8 mouse cellular contexts compared by ENCODE assay signal in the genomic region with DNA sequence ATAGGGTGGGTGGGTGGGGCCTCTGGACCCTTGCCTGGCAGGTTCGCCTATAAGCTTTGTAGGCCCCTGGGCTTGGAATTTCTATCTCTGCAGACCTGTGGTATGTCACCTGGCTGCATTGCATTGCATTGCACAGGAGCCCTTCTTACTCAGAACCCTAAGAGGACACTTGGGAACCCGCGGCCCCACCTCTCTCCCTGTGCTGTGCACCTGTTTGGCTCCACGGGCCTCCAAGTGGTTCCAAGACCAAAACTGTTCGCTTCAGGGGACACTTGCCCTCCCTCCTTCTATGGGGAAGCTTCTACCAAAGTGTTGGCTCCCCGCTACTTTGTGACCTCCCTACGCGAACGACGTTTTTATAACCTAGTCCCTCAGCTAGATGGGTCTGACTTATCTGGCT. TPM values are rescaled to one million over a fixed set of nuclear protein-coding genes. Genes with fewer than 3 reads are reported as not detected.
DNase-seq lines count a peak whose midpoint lies in the region; ATAC-seq and TF ChIP-seq lines count a peak whose summit lies in the region.
"Had no signal": no experiment of that assay in that cellular context is flagged by ENCODE, and none has a peak within 500 bp of the region (broad histone marks: within the 10 kb centered on the region; RNA-seq: fewer than 3 reads in every experiment).

No protein-coding gene starts in this region.

- no peaks in the 10 kb centered on the region for H3K9me3 ChIP-seq in forebrain, embryonic 15.5 days
- no peaks in the 10 kb centered on the region for H3K9me3 ChIP-seq in limb, embryonic 14.5 days (ENCODE audit: control insufficient read depth, low read length)
- no peaks in the 10 kb centered on the region for H3K9me3 ChIP-seq in midbrain, embryonic 15.5 days

- no peak for TF ChIP-seq POLR2A in limb, embryonic 14.5 days (IDR thresholded peaks at IDR 0.05; ENCODE audit: borderline replicate concordance, extremely low read depth, insufficient read depth, insufficient read length)

- H3K4me1 ChIP-seq in forebrain, embryonic 15.5 days: peaks cover 47% of the 10 kb centered on the region
- H3K4me1 ChIP-seq in limb, embryonic 14.5 days (ENCODE audit: control insufficient read depth, insufficient read depth, low read length): peaks cover 35% of the 10 kb centered on the region
- peaks cover 55% of the 10 kb centered on the region for H3K4me1 ChIP-seq in midbrain, embryonic 15.5 days

- peaks cover 5% of the 10 kb centered on the region; the same call in 1 of the 2 replicates for H3K27me3 ChIP-seq in forebrain, embryonic 15.5 days
- H3K27me3 ChIP-seq in limb, embryonic 14.5 days (ENCODE audit: control insufficient read depth, insufficient read depth, low read length): no peaks in the 10 kb centered on the region
- no peaks in the 10 kb centered on the region for H3K27me3 ChIP-seq in midbrain, embryonic 15.5 days (replicated peaks)

- peak overlapping the region; percentile 75 for H3K4me2 ChIP-seq in forebrain, embryonic 15.5 days (replicated peaks)
- H3K4me2 ChIP-seq in limb, embryonic 14.5 days (replicated peaks; ENCODE audit: low read depth, low read length, severe bottlenecking): peak overlapping the region; percentile 86
- H3K4me2 ChIP-seq in midbrain, embryonic 15.5 days: peak overlapping the region; percentile 76

- DNase-seq in right cerebral cortex, postnatal 10 days (ENCODE audit: low spot score in 2 of 2): peak; percentile 24 to 33
- DNase-seq in right cerebral cortex, adult 18-20 months: no peak
- DNase-seq in limb, embryonic 14.5 days (ENCODE audit: low spot score): no peak
- DNase-seq in left cerebral cortex, adult 11 months (ENCODE audit: low spot score): no peak

- no peak for ATAC-seq in forebrain, embryonic 15.5 days (replicated peaks)
- ATAC-seq in limb, embryonic 14.5 days (ENCODE audit: low FRiP score, low read depth): no peak
- no peak for ATAC-seq in midbrain, embryonic 15.5 days (replicated peaks)
- ATAC-seq in CD4-positive, CD25-positive, alpha-beta regulatory T cell, adult 4 months: no peak

- no peaks in the 10 kb centered on the region for H3K36me3 ChIP-seq in forebrain, embryonic 15.5 days
- no peaks in the 10 kb centered on the region for H3K36me3 ChIP-seq in limb, embryonic 14.5 days (ENCODE audit: control insufficient read depth, insufficient read depth, low read length)
- H3K36me3 ChIP-seq in midbrain, embryonic 15.5 days (replicated peaks): no peaks in the 10 kb centered on the region

- peak overlapping the region; percentile 86 for H3K27ac ChIP-seq in forebrain, embryonic 15.5 days (replicated peaks)
- peak overlapping the region; percentile 86 for H3K27ac ChIP-seq in limb, embryonic 14.5 days (replicated peaks; ENCODE audit: low read depth, low read length)
- H3K27ac ChIP-seq in midbrain, embryonic 15.5 days: peak overlapping the region; percentile 91

- 48% methylated on average over 10 of the region's 10 CpGs for WGBS in forebrain, embryonic 15.5 days
- WGBS in limb, embryonic 14.5 days: 33% methylated on average over 10 of the region's 10 CpGs
- 44% methylated on average over 10 of the region's 10 CpGs for WGBS in midbrain, embryonic 15.5 days

- H3K9ac ChIP-seq in forebrain, embryonic 15.5 days (replicated peaks): peak overlapping the region; percentile 62
- peak overlapping the region; percentile 54; the same call in 1 of the 2 replicates for H3K9ac ChIP-seq in limb, embryonic 14.5 days (ENCODE audit: low read depth, low read length, severe bottlenecking)
- H3K9ac ChIP-seq in midbrain, embryonic 15.5 days: peak overlapping the region; percentile 54

- peak overlapping the region; percentile 46 for H3K4me3 ChIP-seq in forebrain, embryonic 15.5 days
- H3K4me3 ChIP-seq in limb, embryonic 14.5 days (replicated peaks; ENCODE audit: low read length): peak overlapping the region; percentile 40
- H3K4me3 ChIP-seq in midbrain, embryonic 15.5 days: peak overlapping the region; percentile 40

RNA-seq across cellular contexts. Expression of a gene that starts 36.8 kb away (rescaled TPM):
- polyA plus RNA-seq in forebrain, embryonic 15.5 days (2015; fragmentation: Nextera tagmentation; extraction: Ambion mirVana): 3,835 and 3,917 TPM in 2 replicates
- polyA plus RNA-seq in limb, embryonic 14.5 days (2012; rRNA removed): 1,359 and 1,631 TPM in 2 replicates
- polyA plus RNA-seq in limb, embryonic 14.5 days (2014; fragmentation: Nextera tagmentation; extraction: Ambion mirVana): 2,223 and 2,513 TPM in 2 replicates
- 4,418 and 4,467 TPM in 2 replicates for polyA plus RNA-seq in midbrain, embryonic 15.5 days (2015; fragmentation: Nextera tagmentation; extraction: Ambion mirVana)
- polyA plus RNA-seq in CD4-positive, CD25-positive, alpha-beta regulatory T cell, adult 4 months (2017; shearing (Covaris generic)): 1,000 to 10,000 TPM; 2,387 to 3,192 TPM

RNA-seq across cellular contexts. Expression of a gene that starts 49.8 kb away (rescaled TPM):
- polyA plus RNA-seq in forebrain, embryonic 15.5 days (2015; fragmentation: Nextera tagmentation; extraction: Ambion mirVana): 0.97 and 1.3 TPM in 2 replicates
- polyA plus RNA-seq in limb, embryonic 14.5 days (2012; rRNA removed): 0.32 and 0.36 TPM in 2 replicates
- 0.88 and 1.6 TPM in 2 replicates for polyA plus RNA-seq in limb, embryonic 14.5 days (2014; fragmentation: Nextera tagmentation; extraction: Ambion mirVana)
- polyA plus RNA-seq in midbrain, embryonic 15.5 days (2015; fragmentation: Nextera tagmentation; extraction: Ambion mirVana): 0.84 and 1.4 TPM in 2 replicates
- under 1 TPM; 0.67 to 0.99 TPM for polyA plus RNA-seq in CD4-positive, CD25-positive, alpha-beta regulatory T cell, adult 4 months (2017; shearing (Covaris generic))
- polyA plus RNA-seq: spleen, adult 2 months had no signal

Comparison
In these comparisons a context has a peak if more than half of its experiments do, and no peak if none do; other contexts are left out.
1. DNase-seq: peak in right cerebral cortex, postnatal 10 days (2 of 2); none in right cerebral cortex, adult 18-20 months (single experiment), limb, embryonic 14.5 days (single experiment) and left cerebral cortex, adult 11 months (single experiment).
2. Peak in every context shown above with its lines, with median percentiles within 50 percentile points of each other: H3K27ac ChIP-seq, H3K4me2 ChIP-seq, H3K4me3 ChIP-seq and H3K9ac ChIP-seq.